Mouse (Mus musculus) cerebellum, adult 2 months (tissue): ENCODE results near the gene Cpox. TPM values are rescaled to one million over a fixed set of nuclear protein-coding genes. Genes with fewer than 3 reads are reported as not detected.

ENCODE experiments used
- DNase-seq, 2 experiments: peaks; one replicate each; pipeline ENCODE4 v3.0.0; 2021
- H3K27ac ChIP-seq: fragments of 200-500 bp; 2 replicates; pipeline ENCODE4 v1.5.1; 2012; ENCODE audit warnings: low read length, control low read depth, inconsistent platforms; ENCODE audit not compliant: insufficient read depth
- H3K27me3 ChIP-seq: fragments of 200-500 bp; 2 replicates; pipeline ENCODE4 v1.6.1; 2012; ENCODE audit warnings: inconsistent platforms, mild to moderate bottlenecking, low read length, moderate library complexity; ENCODE audit not compliant: control insufficient read depth, insufficient read depth
- H3K4me1 ChIP-seq: fragments of 200-500 bp; 2 replicates; pipeline ENCODE4 v1.6.1; 2011; ENCODE audit warnings: low read length; ENCODE audit not compliant: control insufficient read depth, insufficient read depth
- H3K4me3 ChIP-seq: fragments of 200-500 bp; replicated peaks from 2 replicates; pipeline ENCODE3; 2011; ENCODE audit warnings: mild to moderate bottlenecking, low read depth, low read length, control low read depth; ENCODE audit not compliant: insufficient read depth
- CTCF ChIP-seq: fragments of 200-500 bp; IDR thresholded peaks from 2 replicates; pipeline ENCODE4 v1.5.1; 2011; ENCODE audit warnings: low read depth, mild to moderate bottlenecking, control low read depth, low read length, moderate library complexity, borderline replicate concordance; ENCODE audit not compliant: insufficient read depth
- POLR2A ChIP-seq: fragments of 200-500 bp; IDR thresholded peaks from 2 replicates; pipeline ENCODE4 v1.6.1; 2011; ENCODE audit warnings: low read length, control low read depth, borderline replicate concordance; ENCODE audit not compliant: insufficient read depth
- WGBS: fragments of 180-500 bp; shearing (Covaris S2); methylation state at CpG from one replicate; pipeline ENCODE4 v1.1.7; 2018; 5-methylcytosine and 5-hydroxymethylcytosine counted together
- polyA plus RNA-seq: library from polyadenylated mRNA; depleted of rRNA; stranded (reverse); fragments of >200 nt; gene quantifications from 2 replicates; pipeline ENCODE4 v1.2.3, GENCODE M21; 2012; rRNA removed

The Cpox gene
- polyA plus RNA-seq: 40.9 and 44.4 TPM in 2 replicates

- Histone ChIP-seq H3K4me1 (no peaks in the 10 kb centered on the region), H3K27me3 (no peaks in the 10 kb centered on the region), H3K4me3 (peak within 1 kb of the TSS; percentile 89), H3K27ac (peak within 1 kb of the TSS; percentile 11; the same call in 1 of the 2 replicates)
- TF ChIP-seq CTCF (no peak), POLR2A (peak; percentile 63; the same call in 1 of the 2 replicates)
- peak; percentile 85 to 87 for DNase-seq
- under 1% methylated on average over 51 of the region's 51 CpGs for WGBS
These were observed at the start of gene Cpox for GRCm38 (mm10) chr16:58669917-58670630. Cpox (plus strand) TSS chr16:58670292.

GRCm38 (mm10) chr16:58622377-58622776 is 47.7 kb upstream of the Cpox start:
- TF ChIP-seq CTCF: no peak
- no peak for TF ChIP-seq POLR2A
- 91% methylated on average over 3 of the region's 3 CpGs for WGBS
- Histone ChIP-seq H3K4me1 (no peaks in the 10 kb centered on the region), H3K27ac (no peak overlapping the region), H3K4me3 (no peak overlapping the region), H3K27me3 (no peaks in the 10 kb centered on the region)
- DNase-seq: no peak

DNA sequence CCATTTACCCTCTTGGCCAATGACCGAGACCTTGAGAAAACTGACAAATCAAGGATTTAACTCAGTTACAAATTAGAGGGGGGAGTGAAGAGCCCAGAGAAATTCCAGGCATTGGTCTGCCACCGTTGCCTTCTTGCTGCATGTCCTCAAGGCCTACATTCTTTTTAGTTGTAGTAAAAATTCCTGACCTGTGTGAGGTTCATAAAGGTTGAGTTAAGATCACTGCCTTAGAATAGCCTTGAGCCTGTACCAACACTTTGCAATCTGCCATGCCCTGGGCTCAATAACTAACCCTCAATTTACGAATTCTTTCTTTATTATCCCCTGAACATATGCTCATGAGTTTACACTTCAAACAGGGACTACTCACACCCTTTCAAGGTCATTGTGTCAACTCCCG is 47.0 kb upstream of the Cpox start:
- WGBS: 86% methylated on average over 4 of the region's 4 CpGs
- no peaks in the 10 kb centered on the region for H3K4me1 ChIP-seq
- H3K27me3 ChIP-seq: no peaks in the 10 kb centered on the region
- DNase-seq: no peak
- no peak overlapping the region for H3K4me3 ChIP-seq
- H3K27ac ChIP-seq: no peak overlapping the region
- TF ChIP-seq CTCF: no peak
- TF ChIP-seq POLR2A: no peak

- Histone ChIP-seq H3K27me3 (no peaks in the 10 kb centered on the region), H3K4me3 (no peak overlapping the region), H3K4me1 (no peaks in the 10 kb centered on the region), H3K27ac (no peak overlapping the region)
- WGBS: 79% methylated on average over 6 of the region's 6 CpGs
- no peak for TF ChIP-seq POLR2A
- peak; percentile 43; the same call in 1 of the 2 replicates for TF ChIP-seq CTCF
- peak; percentile 9 to 10 for DNase-seq
These were observed 46.1 kb upstream of the Cpox start for GRCm38 (mm10) chr16:58623944-58624343.

- no peaks in the 10 kb centered on the region for H3K27me3 ChIP-seq
- H3K27ac ChIP-seq: no peak overlapping the region
- no peak overlapping the region for H3K4me3 ChIP-seq
- no peak for TF ChIP-seq POLR2A
- no peak for TF ChIP-seq CTCF
- DNase-seq: no peak
- H3K4me1 ChIP-seq: no peaks in the 10 kb centered on the region
- 88% methylated on average over 4 of the region's 4 CpGs for WGBS
These were observed 42.3 kb upstream of the Cpox start for GRCm38 (mm10) chr16:58627597-58628335.

GRCm38 (mm10) chr16:58628336-58628680 is 41.8 kb upstream of the Cpox start:
- Histone ChIP-seq H3K27ac (no peak overlapping the region), H3K4me3 (no peak overlapping the region), H3K27me3 (no peaks in the 10 kb centered on the region), H3K4me1 (no peaks in the 10 kb centered on the region)
- 97% methylated on average over 2 of the region's 2 CpGs for WGBS
- TF ChIP-seq POLR2A: no peak
- no peak for TF ChIP-seq CTCF
- DNase-seq: no peak

DNA sequence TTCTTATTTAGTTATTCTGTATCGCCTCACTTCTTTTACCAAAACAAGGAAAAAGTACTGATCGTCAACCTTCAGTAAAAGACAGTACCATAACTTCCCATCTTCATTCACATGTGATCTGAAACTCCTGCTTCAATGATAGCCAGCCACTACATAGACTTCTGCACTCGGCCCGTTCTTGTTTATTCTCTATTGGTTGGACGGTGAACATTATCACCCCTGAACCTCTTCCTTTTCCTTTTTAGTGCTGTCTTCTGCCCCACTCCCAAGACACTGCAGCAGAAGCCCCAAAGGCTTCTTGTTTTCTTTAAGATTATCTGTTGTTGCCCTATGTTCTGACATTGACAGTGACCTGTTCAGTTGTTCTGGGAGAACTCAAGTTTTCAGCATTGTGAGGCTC is 41.1 kb upstream of the Cpox start:
- DNase-seq: no peak
- no peak overlapping the region for H3K4me3 ChIP-seq
- TF ChIP-seq CTCF: no peak
- no peak for TF ChIP-seq POLR2A
- no peaks in the 10 kb centered on the region for H3K4me1 ChIP-seq
- no peaks in the 10 kb centered on the region for H3K27me3 ChIP-seq
- H3K27ac ChIP-seq: no peak overlapping the region
- WGBS: 96% methylated on average over 5 of the region's 5 CpGs

DNA sequence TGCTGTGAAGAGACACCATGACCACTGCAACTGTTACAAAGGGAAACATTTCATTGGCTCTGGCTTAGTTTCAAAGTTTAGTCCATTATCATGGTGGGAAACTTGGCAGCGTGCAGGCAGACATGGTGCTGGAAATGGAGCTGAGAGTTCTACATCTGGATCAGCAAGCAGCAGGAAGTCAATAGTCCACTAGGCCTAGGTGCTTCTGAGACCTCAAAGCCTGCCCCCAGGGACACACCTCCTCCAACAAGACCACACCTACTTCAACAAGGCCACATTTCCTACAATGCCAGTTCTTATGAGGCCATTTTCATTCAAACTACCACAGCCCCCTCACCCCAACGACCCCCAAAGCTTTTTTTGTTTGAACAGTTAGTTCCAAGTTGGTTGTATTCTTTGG is 40.4 kb upstream of the Cpox start:
- TF ChIP-seq POLR2A (no peak), CTCF (no peak)
- Histone ChIP-seq H3K4me1 (no peaks in the 10 kb centered on the region), H3K27me3 (no peaks in the 10 kb centered on the region), H3K4me3 (no peak overlapping the region), H3K27ac (no peak overlapping the region)
- no peak for DNase-seq
- 51% methylated on average over 2 of the region's 2 CpGs for WGBS
